Mouse (Mus musculus) neural tube, embryonic 10.5 days (tissue): ENCODE measurements around the gene Gcnt4.
"Not testable (repeated sequence)": the region's sequence is repeated elsewhere in the genome, so short reads cannot be mapped to it uniquely, and the experiment has no call there.

Experiments
- DNase-seq: peaks from one replicate; pipeline ENCODE4 v3.0.0-alpha.2; 2017; ENCODE audit warnings: low spot score; ENCODE audit errors: extremely low spot score

The Gcnt4 gene

DNA sequence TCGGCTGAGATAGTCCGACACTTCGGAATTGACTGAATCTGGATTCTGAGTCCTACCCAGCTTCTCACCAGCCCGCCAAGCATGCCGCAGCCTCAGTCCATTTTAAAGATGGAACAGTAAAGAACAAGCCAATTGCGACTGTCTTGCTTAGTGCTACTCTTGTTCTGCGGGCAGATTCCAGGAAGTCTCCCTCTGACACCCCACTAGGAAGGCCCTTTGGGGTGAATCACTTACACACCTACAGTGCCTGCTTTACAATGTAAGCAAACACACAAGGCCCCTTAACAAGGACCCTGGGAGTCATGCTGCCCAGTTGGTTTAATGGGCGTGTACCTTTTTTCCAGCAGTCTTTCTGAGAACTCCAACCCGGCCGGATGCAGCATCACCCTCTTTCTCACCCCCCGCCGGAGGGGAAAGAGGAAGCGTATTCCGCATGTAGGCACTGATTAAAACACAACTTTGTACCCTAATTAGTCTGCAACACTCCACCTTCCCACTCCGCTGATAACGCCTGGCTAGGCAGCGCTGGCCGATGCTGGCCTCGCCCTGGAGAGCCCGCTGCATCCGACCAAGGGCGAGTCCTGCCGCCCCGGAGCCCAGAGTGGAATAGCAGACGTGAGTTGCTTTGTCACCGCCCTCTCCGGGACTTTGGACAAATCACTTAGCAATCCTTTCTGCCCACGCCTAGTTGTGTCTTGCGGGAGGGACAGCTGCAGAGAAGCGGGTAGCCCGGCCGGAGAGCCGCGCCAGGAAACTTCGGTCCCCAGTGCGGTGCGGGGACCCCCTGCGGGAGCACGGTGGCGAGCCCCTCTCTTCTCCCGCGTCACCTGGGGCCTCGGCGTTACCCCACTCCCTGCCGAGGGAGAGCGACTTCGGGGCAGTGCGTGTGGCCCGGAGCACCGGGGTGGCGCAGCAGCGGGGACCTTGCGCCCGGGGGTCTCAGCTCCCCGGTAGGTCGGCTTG is at the start of gene Gcnt4:
Gene Gcnt4 (plus strand): TSS at position 691 of the 963 bp plus-strand sequence.
- DNase-seq: peak; percentile 78

- DNase-seq: no peak
Observed at GRCm38 (mm10) chr13:96878220-96879057, 46.0 kb upstream of the Gcnt4 start.

GRCm38 (mm10) chr13:96884534-96884933 is 40.0 kb upstream of the Gcnt4 start:
- DNase-seq: no peak

DNA sequence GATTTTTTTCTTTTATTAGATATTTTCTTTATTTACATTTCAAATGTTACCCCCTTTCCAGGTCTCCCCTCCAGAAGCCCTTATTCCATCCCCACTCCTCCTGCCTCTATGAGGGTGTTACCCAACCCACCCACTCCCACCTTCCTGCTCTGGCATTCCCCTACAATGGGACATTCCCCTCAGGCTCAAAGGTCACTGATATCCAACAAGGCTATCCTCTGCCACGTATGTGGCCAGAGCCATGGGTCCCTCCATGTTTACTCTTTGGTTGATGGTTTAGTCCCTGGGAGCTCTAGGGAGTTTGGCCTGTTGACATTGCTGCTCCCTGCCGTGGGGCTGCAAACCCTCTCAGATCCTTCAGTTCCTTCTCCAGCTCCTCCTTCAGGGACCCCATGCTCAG is 34.5 kb upstream of the Gcnt4 start:
- DNase-seq: no peak

GRCm38 (mm10) chr13:96895144-96895543 is 29.3 kb upstream of the Gcnt4 start:
- DNase-seq: no peak

DNA sequence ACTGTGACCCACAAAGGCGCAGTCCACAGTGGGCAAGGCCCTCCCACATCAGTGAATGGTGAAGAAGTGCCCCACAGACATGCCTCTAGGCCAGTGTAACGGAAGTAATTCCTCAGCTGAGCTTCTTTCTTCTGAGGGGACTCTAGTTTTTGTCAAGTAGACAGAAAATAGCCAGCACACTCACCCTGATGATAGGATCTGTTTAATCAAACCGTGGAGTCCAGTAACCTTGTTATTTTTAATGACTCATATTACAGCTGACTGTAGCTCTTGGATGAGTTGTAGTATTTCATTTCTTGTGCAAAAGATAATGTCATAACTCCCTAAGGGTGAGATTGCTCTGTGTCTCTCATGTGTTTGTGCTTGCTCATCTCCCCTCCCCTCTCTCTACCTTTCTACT is 17.8 kb upstream of the Gcnt4 start:
- no peak for DNase-seq

- DNase-seq: no peak
Observed at GRCm38 (mm10) chr13:96911202-96911601, 13.3 kb upstream of the Gcnt4 start.

GRCm38 (mm10) chr13:96923134-96923533 is 1.4 kb upstream of the Gcnt4 start:
- DNase-seq: peak; percentile 9

DNA sequence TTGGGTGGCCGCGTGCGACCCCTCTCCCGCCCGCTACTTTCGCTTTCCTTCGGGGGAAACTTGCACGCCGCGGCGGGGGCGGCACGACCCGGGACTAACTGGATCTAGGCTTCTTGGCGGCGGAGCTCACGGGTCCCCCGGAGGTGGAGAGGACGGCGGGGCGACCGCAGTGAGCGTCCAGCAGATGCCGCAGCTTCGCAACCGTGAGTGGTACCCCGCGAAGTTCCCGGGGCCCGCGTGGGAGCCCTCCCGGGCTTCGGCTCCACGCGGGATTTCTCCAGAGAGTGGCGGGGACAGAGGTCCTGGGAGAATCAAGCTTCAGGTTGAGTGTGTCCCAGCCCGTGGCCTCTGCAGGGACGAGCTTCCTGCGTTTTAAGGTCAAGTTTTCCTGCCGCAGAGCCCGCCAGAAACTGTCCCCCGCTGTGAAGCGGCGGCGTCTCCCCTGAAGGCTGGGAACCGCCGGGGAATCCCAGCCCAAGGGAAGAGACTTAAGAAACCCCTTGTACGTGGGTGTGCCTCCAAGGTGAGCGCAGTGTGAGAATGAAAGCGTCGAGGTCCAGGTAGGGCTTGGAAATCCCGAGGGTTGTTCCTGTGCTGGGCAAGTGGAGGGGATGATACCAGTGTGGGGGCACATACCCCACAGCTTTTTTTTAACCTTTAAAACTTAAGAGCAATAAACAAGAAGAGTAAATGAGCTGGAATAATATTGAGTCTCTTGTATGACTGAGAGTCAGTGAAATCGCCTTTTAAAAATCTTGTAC is 676 bp downstream of the Gcnt4 start:
- peak; percentile 69 for DNase-seq

- no peak for DNase-seq
Observed at GRCm38 (mm10) chr13:96925991-96926725, 1.7 kb downstream of the Gcnt4 start.

DNA sequence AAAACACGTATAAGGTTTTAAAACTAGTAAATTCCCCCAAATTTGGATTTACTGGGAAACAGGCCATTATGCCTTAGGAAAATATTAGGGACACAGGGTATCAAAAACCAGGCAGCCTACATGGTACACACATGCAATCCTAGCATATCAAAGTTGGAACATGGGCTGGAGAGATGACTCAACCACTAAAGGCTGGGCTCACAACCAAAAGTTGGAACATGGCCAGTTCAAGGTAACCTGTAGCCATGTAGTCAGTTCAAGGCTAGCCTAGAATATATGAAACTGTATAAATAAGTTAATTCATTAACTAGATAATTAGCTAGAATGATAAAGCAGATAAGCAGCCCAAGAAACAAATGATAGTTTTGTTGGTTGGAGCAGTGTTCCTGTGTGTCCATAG is 3.3 kb downstream of the Gcnt4 start:
- no peak for DNase-seq

- peak; percentile 48 for DNase-seq
Observed at GRCm38 (mm10) chr13:96928432-96929039, 4.0 kb downstream of the Gcnt4 start.

- DNase-seq: no peak
Observed at GRCm38 (mm10) chr13:96932745-96933144, 8.3 kb downstream of the Gcnt4 start.

DNA sequence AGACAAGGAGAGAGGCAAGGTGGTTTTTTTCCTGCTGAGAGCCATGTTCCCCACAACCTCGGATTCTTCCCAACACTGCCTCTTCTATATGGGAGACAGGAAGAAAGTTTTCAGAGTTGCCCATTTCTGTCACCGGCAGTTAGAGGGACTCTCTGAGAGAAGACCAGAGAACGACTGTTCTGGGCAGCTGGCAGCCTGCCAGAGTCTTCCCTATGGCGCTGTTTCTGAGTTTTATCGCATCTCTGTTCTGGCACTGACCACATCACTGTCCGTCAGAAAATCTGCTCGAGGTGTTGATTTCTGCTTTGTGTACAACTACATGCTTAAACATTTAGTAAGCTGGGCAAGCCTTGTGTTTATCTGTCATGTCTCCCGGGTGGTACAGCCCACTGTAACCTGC is 8.9 kb downstream of the Gcnt4 start:
- no peak for DNase-seq

DNA sequence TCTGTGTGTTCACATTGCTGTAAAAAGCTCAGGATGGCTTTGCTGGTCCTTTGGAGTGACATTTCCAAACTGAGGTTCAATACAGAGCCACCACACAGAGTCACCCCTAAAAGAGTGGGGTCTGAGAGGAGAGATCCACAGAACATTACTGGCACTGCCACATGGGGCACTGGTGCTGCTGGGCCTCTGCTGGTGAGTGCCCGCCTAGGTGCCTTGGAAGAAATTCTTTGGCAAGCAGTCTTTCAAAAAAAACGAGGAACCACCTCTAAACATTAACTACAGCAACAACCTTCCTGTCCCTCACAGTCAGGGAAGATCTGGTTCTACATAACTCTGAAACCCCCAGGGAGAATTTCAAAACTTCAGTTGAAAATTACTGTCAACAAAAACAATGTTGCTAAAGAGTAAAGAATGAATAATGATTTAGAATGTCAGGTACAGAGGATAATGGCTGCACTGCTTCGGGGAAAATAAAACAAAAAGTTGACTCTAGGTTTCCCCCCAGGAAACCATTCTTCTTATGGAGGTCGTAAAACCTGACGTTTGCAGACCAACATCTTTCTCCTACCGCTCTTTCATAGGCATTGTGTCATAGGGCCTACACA is 11.8 kb downstream of the Gcnt4 start:
- DNase-seq: no peak

DNA sequence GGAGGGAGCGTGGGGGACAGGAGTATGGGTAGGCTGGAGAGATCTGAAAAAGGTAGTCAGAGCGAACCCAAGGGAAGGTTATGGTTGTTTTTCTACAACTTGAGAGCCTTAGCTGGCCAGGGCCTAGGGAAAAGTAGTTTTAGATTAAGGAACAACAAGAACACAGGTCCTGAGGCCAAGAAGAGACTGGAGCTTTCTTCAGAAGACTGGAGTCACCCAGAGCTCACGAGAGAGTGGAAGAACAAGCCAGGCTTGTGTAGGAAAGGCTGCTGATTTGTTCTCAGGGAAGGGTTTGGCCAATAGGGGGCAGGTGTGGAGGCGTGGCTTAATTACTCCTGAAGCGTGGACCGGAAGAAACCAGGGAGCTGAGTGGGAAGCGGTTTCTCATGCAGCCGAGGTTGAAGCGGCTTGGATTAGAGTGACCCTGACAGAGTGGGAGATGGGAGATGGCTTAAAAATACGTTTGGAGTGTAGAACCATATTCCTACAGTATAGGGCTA is 12.6 kb downstream of the Gcnt4 start:
- DNase-seq: no peak

DNA sequence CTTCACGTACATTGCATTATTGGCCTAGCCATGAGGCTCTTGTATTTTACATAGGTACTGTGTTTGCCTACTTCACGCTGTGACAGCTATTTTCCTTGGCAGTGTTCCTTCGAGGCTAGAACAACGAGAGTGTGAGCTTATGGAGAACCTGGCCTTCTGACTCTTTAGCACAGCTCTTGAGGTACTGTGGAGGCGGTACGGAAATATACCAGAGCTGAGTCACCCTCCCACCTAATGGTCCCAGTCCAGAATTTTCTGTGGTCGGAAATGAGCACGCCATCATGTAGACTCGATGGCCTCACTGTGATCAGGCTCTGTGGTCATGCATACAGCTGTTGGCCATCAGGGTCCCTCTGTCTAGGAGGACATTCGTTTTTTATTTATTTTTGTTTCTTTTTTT is 15.2 kb downstream of the Gcnt4 start:
- DNase-seq: no peak

GRCm38 (mm10) chr13:96941481-96941880 is 17.0 kb downstream of the Gcnt4 start:
- DNase-seq: not testable (repeated sequence)

GRCm38 (mm10) chr13:96943571-96943970 is 19.1 kb downstream of the Gcnt4 start:
- no peak for DNase-seq

DNA sequence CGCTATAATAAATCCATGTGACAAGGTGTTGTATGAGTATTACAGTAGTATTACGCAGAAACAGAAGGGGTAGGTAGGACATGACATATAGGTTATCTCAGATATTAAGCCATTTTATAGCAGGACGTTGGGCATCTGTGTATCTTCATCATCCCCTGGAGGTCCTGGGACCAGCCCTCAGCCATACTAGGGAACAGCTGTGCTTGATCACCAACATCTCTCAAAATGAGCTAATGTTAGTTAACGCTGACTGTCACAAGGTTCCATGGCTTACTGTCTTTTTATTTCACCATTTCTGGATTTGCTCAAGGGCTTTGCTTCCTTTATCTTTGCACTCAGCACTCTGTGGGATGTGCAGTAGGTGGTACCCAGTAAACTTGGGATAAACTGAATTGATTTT is 21.3 kb downstream of the Gcnt4 start:
- no peak for DNase-seq
